Mouse (Mus musculus) liver, adult 2 months (tissue): ENCODE results near the gene Calcr. TPM values are rescaled to one million over a fixed set of nuclear protein-coding genes. Genes with fewer than 3 reads are reported as not detected.

Source experiments
- DNase-seq: peaks from one replicate; pipeline ENCODE4 v3.0.0-alpha.2; 2011; ENCODE audit warnings: low read depth, low spot score; ENCODE audit errors: extremely low read depth
- H3K27ac ChIP-seq: fragments of 200-500 bp; replicated peaks from 2 replicates; pipeline ENCODE4 v1.5.1; 2012; ENCODE audit warnings: low read depth, mild to moderate bottlenecking, control low read depth, inconsistent platforms, low read length; ENCODE audit not compliant: insufficient read depth
- H3K27me3 ChIP-seq: fragments of 200-500 bp; 2 replicates; pipeline ENCODE4 v1.6.1; 2012; ENCODE audit warnings: mild to moderate bottlenecking, moderate library complexity, low read length, inconsistent platforms; ENCODE audit not compliant: control insufficient read depth, insufficient read depth
- H3K36me3 ChIP-seq: fragments of 200-500 bp; 2 replicates; pipeline ENCODE4 v1.6.1; 2012; ENCODE audit warnings: low read length, inconsistent platforms; ENCODE audit not compliant: control insufficient read depth, insufficient read depth
- H3K4me1 ChIP-seq: fragments of 200-500 bp; 2 replicates; pipeline ENCODE4 v1.6.1; 2011; ENCODE audit warnings: low read length; ENCODE audit not compliant: control insufficient read depth, insufficient read depth
- H3K4me3 ChIP-seq: fragments of 200-500 bp; 2 replicates; pipeline ENCODE4 v1.5.1; 2011; ENCODE audit warnings: low read depth, mild to moderate bottlenecking, control low read depth, low read length, moderate library complexity; ENCODE audit not compliant: insufficient read depth
- H3K79me2 ChIP-seq: fragments of 200-500 bp; 2 replicates; pipeline ENCODE4 v1.6.1; 2012; ENCODE audit warnings: inconsistent platforms, mild to moderate bottlenecking, low read length, moderate library complexity; ENCODE audit not compliant: control insufficient read depth, insufficient read depth
- H3K9ac ChIP-seq: fragments of 200-500 bp; 2 replicates; pipeline ENCODE4 v1.6.1; 2012; ENCODE audit warnings: low read depth, mild to moderate bottlenecking, control low read depth, inconsistent platforms, low read length
- CTCF ChIP-seq: fragments of 200-500 bp; IDR thresholded peaks from 2 replicates; pipeline ENCODE4 v1.5.1; 2011; ENCODE audit warnings: low read depth, low read length, control low read depth
- POLR2A ChIP-seq: fragments of 200-500 bp; IDR thresholded peaks from 2 replicates; pipeline ENCODE4 v1.6.1; 2011; ENCODE audit warnings: low read length, control low read depth; ENCODE audit not compliant: insufficient read depth; ENCODE audit errors: extremely low read depth
- WGBS: fragments of 180-500 bp; shearing (Covaris S2); methylation state at CpG from one replicate; pipeline ENCODE4 v1.1.7; 2018; 5-methylcytosine and 5-hydroxymethylcytosine counted together
- polyA plus RNA-seq: library from polyadenylated mRNA; depleted of rRNA; stranded (reverse); fragments of >200 nt; gene quantifications from 2 replicates; pipeline ENCODE4 v1.2.3, GENCODE M21; 2012; rRNA removed
- total RNA-seq: library from RNA; depleted of rRNA; stranded (reverse); fragments of >200 nt; gene quantifications from 2 replicates; pipeline ENCODE4 v1.2.3, GENCODE M21; 2014; rRNA removed

Calcr gene
- total RNA-seq: not detected in 2 replicates
- not detected in 2 replicates for polyA plus RNA-seq

DNA sequence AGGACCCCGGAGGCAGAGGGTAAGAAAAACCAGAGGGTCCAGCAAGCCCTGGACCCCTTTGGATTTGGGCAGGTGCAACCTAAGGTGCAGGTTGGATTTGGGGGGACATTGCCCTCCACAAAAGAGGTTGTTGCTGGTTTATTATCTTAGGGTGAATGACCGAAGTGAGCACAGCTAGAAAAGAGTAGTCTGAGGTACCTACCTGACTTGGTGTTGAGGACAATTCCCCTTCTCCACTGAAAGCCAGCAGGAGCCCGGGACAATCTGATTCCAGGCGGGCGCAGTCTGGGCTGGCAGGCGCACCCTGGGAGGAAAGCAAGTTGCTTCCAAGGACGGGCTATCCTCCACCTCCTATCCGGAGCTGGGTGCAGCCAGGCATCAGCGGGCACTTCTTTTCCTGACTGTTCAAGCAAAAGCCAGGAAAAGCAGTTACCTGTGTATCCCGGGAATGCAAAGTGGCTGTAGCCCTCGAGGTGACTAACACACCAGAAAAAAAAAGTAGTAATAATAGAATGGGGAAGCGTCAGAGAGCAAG lies at the start of gene Calcr:
TSS of gene Calcr (minus strand) at position 485 of the 535 bp plus-strand sequence.
- Histone ChIP-seq H3K27ac (no peak within 1 kb of the TSS), H3K79me2 (no peaks in the 10 kb centered on the region), H3K4me1 (no peaks in the 10 kb centered on the region), H3K36me3 (no peaks in the 10 kb centered on the region), H3K9ac (no peak within 1 kb of the TSS), H3K27me3 (0 out of 2 replicates have a peak, but pooled peaks cover 3% of the 10 kb centered on the region), H3K4me3 (no peak within 1 kb of the TSS)
- DNase-seq: no peak
- 6% methylated on average over 12 of the region's 12 CpGs for WGBS
- TF ChIP-seq POLR2A (no peak), CTCF (no peak)

DNA sequence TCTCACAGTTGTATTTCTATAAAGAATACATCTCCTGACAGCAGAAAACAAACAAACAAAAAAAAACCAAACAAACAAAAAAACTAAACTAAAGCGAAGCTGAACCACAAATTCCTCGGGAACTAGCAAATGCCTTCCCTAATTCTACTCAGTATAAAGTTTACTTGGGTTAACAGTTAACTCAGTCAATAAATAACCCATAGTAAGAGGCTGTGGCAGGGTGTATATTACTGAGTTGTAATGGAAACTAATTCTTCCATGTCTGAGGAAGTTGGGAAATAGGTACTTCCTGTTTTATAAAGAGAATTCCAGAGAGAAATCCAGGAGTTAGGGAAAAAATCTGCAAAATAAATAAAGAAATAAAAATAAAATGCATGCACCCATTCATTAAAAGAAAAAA lies 3.0 kb upstream of the Calcr start:
- 33% methylated on average over 2 of the region's 2 CpGs for WGBS

DNA sequence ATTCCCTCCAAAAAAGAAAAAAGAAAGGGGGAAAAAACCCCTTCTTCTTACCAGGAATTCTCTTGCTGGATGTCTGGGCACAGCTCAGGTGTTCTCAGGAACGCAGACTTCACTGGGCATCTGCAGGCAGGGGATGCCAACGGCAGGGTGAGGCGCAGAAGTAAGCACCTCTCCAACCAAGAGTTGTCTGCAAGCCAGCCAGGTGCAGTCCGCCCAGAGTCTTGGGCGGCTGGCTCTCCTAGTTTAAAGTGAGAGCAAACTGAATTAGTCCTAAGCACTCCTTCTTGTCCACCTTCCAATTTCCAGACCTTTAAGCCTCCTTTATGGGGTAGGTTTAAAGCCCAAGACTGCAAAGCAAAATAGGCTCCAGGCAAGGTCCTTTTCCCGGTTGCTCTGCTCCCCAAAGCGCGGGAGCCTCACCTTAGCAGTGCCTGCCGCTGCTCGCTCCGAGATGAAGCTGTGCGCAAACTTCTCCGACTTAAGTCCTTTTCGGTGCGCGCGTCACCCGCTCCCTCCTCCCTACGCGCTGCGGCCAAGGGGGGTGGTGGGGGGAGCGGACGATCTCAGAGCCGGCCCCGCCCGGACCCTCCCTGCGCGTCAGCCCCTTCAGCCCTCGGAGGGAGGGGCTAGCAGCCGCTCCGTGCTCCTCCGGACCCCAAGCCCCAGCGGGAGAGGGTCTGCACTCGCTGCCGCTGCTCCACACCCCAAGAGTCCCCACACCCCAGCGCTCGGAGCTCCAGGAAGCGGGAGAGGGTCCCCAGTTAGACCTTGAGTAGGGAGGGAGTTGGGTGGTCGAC lies 1.1 kb downstream of the Calcr start:
- 1% methylated on average over 39 of the region's 39 CpGs for WGBS
- no peak overlapping the region for H3K9ac ChIP-seq
- no peak for TF ChIP-seq CTCF
- no peak for TF ChIP-seq POLR2A
- DNase-seq: no peak
- H3K27ac ChIP-seq: no peak overlapping the region
- no peak overlapping the region for H3K4me3 ChIP-seq
- no peaks in the 10 kb centered on the region for H3K4me1 ChIP-seq
- H3K79me2 ChIP-seq: no peaks in the 10 kb centered on the region
- 0 out of 2 replicates have a peak, but pooled peaks cover 3% of the 10 kb centered on the region for H3K27me3 ChIP-seq
- H3K36me3 ChIP-seq: no peaks in the 10 kb centered on the region

More for the DNA sequence above, 3.0 kb upstream of the Calcr start:
- H3K79me2 ChIP-seq: no peaks in the 10 kb centered on the region
- peak; percentile 21 for DNase-seq
- H3K9ac ChIP-seq: no peak overlapping the region
- H3K4me1 ChIP-seq: no peaks in the 10 kb centered on the region
- TF ChIP-seq POLR2A: no peak
- no peak for TF ChIP-seq CTCF
- no peak overlapping the region for H3K4me3 ChIP-seq
- H3K36me3 ChIP-seq: no peaks in the 10 kb centered on the region
- no peak overlapping the region for H3K27ac ChIP-seq
- 0 out of 2 replicates have a peak, but pooled peaks cover 3% of the 10 kb centered on the region for H3K27me3 ChIP-seq

DNA sequence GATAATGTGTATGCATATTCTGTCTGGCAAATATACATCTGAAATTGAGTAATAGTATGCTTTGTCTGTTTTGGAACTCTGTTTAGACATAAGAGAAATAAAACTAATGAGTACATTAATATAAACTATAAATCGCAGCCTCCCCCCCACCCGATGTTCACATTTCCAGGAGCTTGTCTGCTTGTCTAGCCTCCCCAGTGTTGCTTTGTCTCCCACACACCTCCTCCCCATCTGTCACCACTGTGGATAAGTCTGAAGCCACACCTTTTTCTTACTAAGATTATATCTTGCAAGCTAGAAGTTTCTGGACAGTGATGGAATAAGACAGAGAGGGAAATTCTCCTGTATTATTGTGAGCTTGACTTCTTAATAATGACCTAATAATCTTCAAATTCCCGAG lies 12.9 kb downstream of the Calcr start:
- H3K4me1 ChIP-seq: no peaks in the 10 kb centered on the region
- no peaks in the 10 kb centered on the region for H3K36me3 ChIP-seq
- no peak overlapping the region for H3K4me3 ChIP-seq
- H3K27ac ChIP-seq: no peak overlapping the region
- H3K9ac ChIP-seq: no peak overlapping the region
- no peak for TF ChIP-seq POLR2A
- no peak for TF ChIP-seq CTCF
- WGBS: 74% methylated on average over 3 of the region's 3 CpGs
- H3K27me3 ChIP-seq: no peaks in the 10 kb centered on the region
- DNase-seq: no peak
- H3K79me2 ChIP-seq: no peaks in the 10 kb centered on the region

DNA sequence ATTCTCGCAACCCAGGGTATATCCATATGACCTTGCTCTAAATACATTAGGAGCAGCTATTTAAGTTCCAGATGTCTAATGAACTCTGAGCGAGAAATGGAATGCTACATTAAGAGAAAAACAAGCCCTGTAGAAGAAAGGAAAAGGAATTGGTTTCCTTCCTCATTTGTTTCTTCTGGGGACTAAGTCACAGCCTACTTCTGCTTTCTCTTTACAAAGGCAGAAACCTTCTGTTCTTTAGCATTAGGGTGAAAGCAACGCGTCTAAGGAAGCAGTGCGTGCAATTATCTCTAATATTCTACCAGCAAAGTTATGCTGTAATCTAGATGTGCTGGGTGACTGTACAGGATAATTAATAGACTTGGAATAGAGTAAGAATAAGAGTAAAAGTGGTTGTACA lies 14.9 kb downstream of the Calcr start:
- Histone ChIP-seq H3K36me3 (no peaks in the 10 kb centered on the region), H3K4me3 (no peak overlapping the region), H3K27ac (no peak overlapping the region), H3K4me1 (no peaks in the 10 kb centered on the region), H3K27me3 (no peaks in the 10 kb centered on the region), H3K79me2 (no peaks in the 10 kb centered on the region), H3K9ac (no peak overlapping the region)
- DNase-seq: no peak
- TF ChIP-seq CTCF (no peak), POLR2A (no peak)
- WGBS: 78% methylated on average over 5 of the region's 5 CpGs

DNA sequence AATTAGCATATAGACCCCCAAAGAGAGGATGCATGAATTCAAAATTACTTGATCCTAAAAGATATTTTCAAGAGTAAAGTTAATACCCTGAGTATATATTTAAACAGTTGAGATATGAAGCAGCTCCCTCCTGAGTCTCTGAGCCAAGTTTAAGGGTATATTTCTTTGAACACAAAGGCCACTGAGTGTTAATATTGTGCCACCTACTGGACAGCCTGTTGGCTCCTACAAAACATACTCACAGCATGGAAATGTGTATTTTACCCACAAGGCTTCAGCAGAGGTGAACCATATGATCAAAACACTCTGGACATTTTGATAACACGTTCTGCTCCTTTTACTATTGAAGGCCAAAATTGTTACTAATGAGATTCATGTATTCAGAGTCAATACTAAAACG lies 19.0 kb downstream of the Calcr start:
- H3K9ac ChIP-seq: no peak overlapping the region
- no peak overlapping the region for H3K4me3 ChIP-seq
- no peaks in the 10 kb centered on the region; the same call in 1 of the 2 replicates for H3K4me1 ChIP-seq
- peak; percentile 50 for TF ChIP-seq CTCF
- no peak for TF ChIP-seq POLR2A
- no peaks in the 10 kb centered on the region for H3K27me3 ChIP-seq
- DNase-seq: peak; percentile 49
- no peaks in the 10 kb centered on the region for H3K36me3 ChIP-seq
- no peak overlapping the region for H3K27ac ChIP-seq
- no peaks in the 10 kb centered on the region for H3K79me2 ChIP-seq
- WGBS: 23% methylated on average over 2 of the region's 2 CpGs
